ENCODE assay signal across 14 mouse cellular contexts in the genomic region with DNA sequence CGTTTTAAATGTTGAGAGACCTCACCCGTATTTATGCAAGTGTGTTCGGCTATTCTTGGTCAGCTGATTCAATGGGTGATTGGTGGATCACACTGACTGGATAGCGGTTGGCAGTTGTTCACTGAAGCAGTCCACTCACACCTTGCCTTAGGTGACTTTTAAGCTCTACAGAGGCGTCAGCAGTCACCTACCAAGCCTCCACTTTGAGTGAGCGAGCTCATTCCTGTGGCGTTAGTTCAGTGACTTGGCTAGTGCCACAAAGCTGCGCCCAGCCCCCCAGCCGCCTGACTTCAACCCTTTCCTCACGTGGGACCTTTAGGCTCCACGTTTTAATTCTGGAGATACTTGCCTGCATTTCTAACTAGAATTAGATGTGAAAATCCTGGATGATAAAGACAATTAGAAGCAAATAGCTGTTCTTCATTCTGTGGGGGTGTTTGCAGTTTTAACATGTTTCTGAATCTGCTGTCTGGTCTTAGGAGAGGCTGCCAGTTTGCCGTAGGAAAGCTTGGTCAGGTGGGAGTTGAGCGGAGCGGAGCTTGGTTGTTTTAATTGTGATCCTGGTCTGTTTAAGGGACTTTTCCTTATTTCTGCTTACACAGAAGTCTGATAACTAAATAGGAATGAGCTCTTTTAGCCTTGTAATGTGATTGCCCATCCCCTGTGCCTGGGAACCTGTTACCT.
DNase-seq lines count a peak whose midpoint lies in the region; ATAC-seq and TF ChIP-seq lines count a peak whose summit lies in the region.
"Had no signal": no experiment of that assay in that cellular context is flagged by ENCODE, and none has a peak within 500 bp of the region (broad histone marks: within the 10 kb centered on the region; RNA-seq: fewer than 3 reads in every experiment).

No protein-coding gene starts in this region.

- H3K4me3 ChIP-seq in cortical plate, adult 2 months (ENCODE audit: insufficient read depth, low read length) = no peak overlapping the region
- H3K4me3 ChIP-seq in heart, embryonic 11.5 days (ENCODE audit: low read depth, low read length) = no peak overlapping the region
- H3K4me3 ChIP-seq in limb, embryonic 14.5 days (replicated peaks; ENCODE audit: low read length) = no peak overlapping the region
- no peak overlapping the region for H3K4me3 ChIP-seq in intestine, embryonic 16.5 days (ENCODE audit: low read length)
- H3K4me3 ChIP-seq: intestine, embryonic 15.5 days had no signal

- no peak for TF ChIP-seq POLR2A in cortical plate, adult 2 months (IDR thresholded peaks at IDR 0.05; ENCODE audit: extremely low read depth, insufficient read depth, low read length)
- no peak for TF ChIP-seq POLR2A in limb, embryonic 14.5 days (IDR thresholded peaks at IDR 0.05; ENCODE audit: borderline replicate concordance, extremely low read depth, insufficient read depth, insufficient read length)

- no peak for ATAC-seq in heart, embryonic 11.5 days (replicated peaks; ENCODE audit: insufficient number of reproducible peaks, low FRiP score, low TSS enrichment)
- no peak for ATAC-seq in limb, embryonic 14.5 days (ENCODE audit: low FRiP score, low read depth)
- no peak for ATAC-seq in intestine, embryonic 16.5 days
- ATAC-seq in megakaryocyte progenitor cell, adult 5-6 weeks (replicated peaks; ENCODE audit: poor library complexity) = no peak

- H3K27me3 ChIP-seq in heart, embryonic 11.5 days (ENCODE audit: control insufficient read depth, insufficient read depth, low read length) = no peaks in the 10 kb centered on the region
- H3K27me3 ChIP-seq in limb, embryonic 14.5 days (ENCODE audit: control insufficient read depth, insufficient read depth, low read length) = no peaks in the 10 kb centered on the region
- no peaks in the 10 kb centered on the region for H3K27me3 ChIP-seq in intestine, embryonic 16.5 days (replicated peaks; ENCODE audit: control insufficient read depth, insufficient read depth, low read length)
- H3K27me3 ChIP-seq: intestine, embryonic 15.5 days had no signal

- peak overlapping the region; percentile 17; the same call in 1 of the 2 replicates for H3K27ac ChIP-seq in cortical plate, adult 2 months (ENCODE audit: insufficient read depth, low read length)
- peak overlapping the region; percentile 66 for H3K27ac ChIP-seq in heart, embryonic 11.5 days (ENCODE audit: low read depth, low read length)
- H3K27ac ChIP-seq in limb, embryonic 14.5 days (replicated peaks; ENCODE audit: low read depth, low read length) = peak overlapping the region; percentile 77
- no peak overlapping the region for H3K27ac ChIP-seq in intestine, embryonic 16.5 days (ENCODE audit: low read length)
- H3K27ac ChIP-seq: liver, embryonic 14.5 days had no signal

- 59% methylated on average over 14 of the region's 14 CpGs for WGBS in heart, embryonic 11.5 days (ENCODE audit: insufficient replicate concordance)
- WGBS in limb, embryonic 14.5 days = 56% methylated on average over 14 of the region's 14 CpGs
- 79% methylated on average over 14 of the region's 14 CpGs for WGBS in intestine, embryonic 16.5 days

- no peak overlapping the region for H3K4me2 ChIP-seq in heart, embryonic 11.5 days
- no peak overlapping the region for H3K4me2 ChIP-seq in limb, embryonic 14.5 days (replicated peaks; ENCODE audit: low read depth, low read length, severe bottlenecking)
- no peak overlapping the region for H3K4me2 ChIP-seq in intestine, embryonic 16.5 days (ENCODE audit: low read depth, low read length)
- H3K4me2 ChIP-seq: intestine, embryonic 15.5 days; midbrain, embryonic 11.5 days had no signal

- H3K9ac ChIP-seq in heart, embryonic 11.5 days (ENCODE audit: low read depth, low read length) = no peak overlapping the region; the same call in 1 of the 2 replicates
- no peak overlapping the region for H3K9ac ChIP-seq in limb, embryonic 14.5 days (ENCODE audit: low read depth, low read length, severe bottlenecking)
- no peak overlapping the region for H3K9ac ChIP-seq in intestine, embryonic 16.5 days (ENCODE audit: low read depth, low read length)
- H3K9ac ChIP-seq: intestine, embryonic 15.5 days; liver, embryonic 14.5 days had no signal

- peak; percentile 28 to 46 for DNase-seq in layer of hippocampus, adult 18-20 months (ENCODE audit: low spot score in 2 of 2)
- DNase-seq in layer of hippocampus, adult 9-11 months = no peak
- no peak for DNase-seq in limb, embryonic 14.5 days (ENCODE audit: low spot score)
- no peak for DNase-seq in spleen, postnatal 36 days (ENCODE audit: low spot score in 2 of 2)
- DNase-seq: adrenal gland, adult 8-10 months; cerebellum, postnatal 36 days; thymus, adult 18-20 months had no signal

- H3K9me3 ChIP-seq in heart, embryonic 11.5 days (replicated peaks; ENCODE audit: control insufficient read depth, low read length) = no peaks in the 10 kb centered on the region
- no peaks in the 10 kb centered on the region for H3K9me3 ChIP-seq in limb, embryonic 14.5 days (ENCODE audit: control insufficient read depth, low read length)
- H3K9me3 ChIP-seq in intestine, embryonic 16.5 days (ENCODE audit: control insufficient read depth, low read length) = no peaks in the 10 kb centered on the region
- H3K9me3 ChIP-seq: intestine, embryonic 15.5 days had no signal

- no peak for TF ChIP-seq CTCF in cortical plate, adult 2 months (IDR thresholded peaks at IDR 0.05; ENCODE audit: extremely low read depth, insufficient read depth, low read length)

- peaks cover 10% of the 10 kb centered on the region for H3K36me3 ChIP-seq in heart, embryonic 11.5 days (ENCODE audit: control insufficient read depth, insufficient read depth, low read length)
- peaks cover 65% of the 10 kb centered on the region for H3K36me3 ChIP-seq in limb, embryonic 14.5 days (ENCODE audit: control insufficient read depth, insufficient read depth, low read length)
- peaks cover 11% of the 10 kb centered on the region for H3K36me3 ChIP-seq in intestine, embryonic 16.5 days (ENCODE audit: control insufficient read depth, insufficient read depth, low read length)

- H3K4me1 ChIP-seq in cortical plate, adult 2 months (ENCODE audit: control insufficient read depth, insufficient read depth, low read length) = peaks cover 4% of the 10 kb centered on the region; the same call in 1 of the 2 replicates
- H3K4me1 ChIP-seq in heart, embryonic 11.5 days (ENCODE audit: control insufficient read depth, insufficient read depth, low read length) = peaks cover 23% of the 10 kb centered on the region
- H3K4me1 ChIP-seq in limb, embryonic 14.5 days (ENCODE audit: control insufficient read depth, insufficient read depth, low read length) = peaks cover 41% of the 10 kb centered on the region
- 0 out of 2 replicates have a peak, but pooled peaks cover 4% of the 10 kb centered on the region for H3K4me1 ChIP-seq in intestine, embryonic 16.5 days (ENCODE audit: control insufficient read depth, insufficient read depth, low read length)

Comparison
In these comparisons a context has a peak if more than half of its experiments do, and no peak if none do; other contexts are left out.
1. DNase-seq: peak in layer of hippocampus, adult 18-20 months (2 of 2); none in layer of hippocampus, adult 9-11 months (single experiment), limb, embryonic 14.5 days (single experiment) and spleen, postnatal 36 days (0 of 2).